Mouse (Mus musculus): ENCODE results near the gene Vcan.

Vcan gene

DNA sequence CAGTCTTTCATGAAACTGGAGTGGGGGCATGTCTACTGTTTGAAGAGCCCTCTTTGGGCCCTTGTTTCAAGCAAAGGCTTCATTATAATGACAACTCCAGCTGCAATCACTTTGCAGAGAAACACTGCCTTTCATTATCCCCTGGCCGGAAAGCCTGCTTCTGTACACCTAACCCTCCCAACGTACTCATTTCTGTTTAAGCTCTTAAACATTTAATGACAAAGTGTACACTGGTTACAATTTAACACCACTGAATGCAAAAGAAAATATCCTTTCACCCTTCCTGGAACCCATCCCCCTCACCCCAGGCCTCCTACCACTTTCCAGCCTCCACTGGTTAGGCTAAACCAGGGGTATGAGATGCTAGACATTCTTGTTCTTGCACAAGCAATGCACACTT, 15.8 kb downstream of the Vcan start:
- DNase-seq (ENCODE audit: low read depth), result no peak

DNA sequence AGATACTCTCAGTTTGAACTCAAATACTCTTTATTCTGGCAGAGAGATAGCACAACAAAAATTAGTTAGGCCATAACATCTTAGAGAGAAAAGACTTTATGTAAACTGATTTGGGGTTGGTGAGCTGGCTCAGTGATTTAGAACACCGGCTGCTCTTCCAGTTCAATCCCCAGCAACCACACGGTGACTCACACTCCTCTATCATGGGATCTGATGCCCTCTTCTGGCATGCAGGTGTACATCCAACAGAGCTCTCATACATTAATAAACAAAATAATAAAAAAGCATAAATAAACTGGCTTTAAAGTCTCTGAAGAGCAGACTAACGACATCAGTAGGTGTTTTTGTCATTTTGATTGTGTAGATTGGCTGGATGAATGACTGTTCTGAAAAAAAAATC, 21.8 kb downstream of the Vcan start:
- DNase-seq (ENCODE audit: low read depth), result no peak

DNA sequence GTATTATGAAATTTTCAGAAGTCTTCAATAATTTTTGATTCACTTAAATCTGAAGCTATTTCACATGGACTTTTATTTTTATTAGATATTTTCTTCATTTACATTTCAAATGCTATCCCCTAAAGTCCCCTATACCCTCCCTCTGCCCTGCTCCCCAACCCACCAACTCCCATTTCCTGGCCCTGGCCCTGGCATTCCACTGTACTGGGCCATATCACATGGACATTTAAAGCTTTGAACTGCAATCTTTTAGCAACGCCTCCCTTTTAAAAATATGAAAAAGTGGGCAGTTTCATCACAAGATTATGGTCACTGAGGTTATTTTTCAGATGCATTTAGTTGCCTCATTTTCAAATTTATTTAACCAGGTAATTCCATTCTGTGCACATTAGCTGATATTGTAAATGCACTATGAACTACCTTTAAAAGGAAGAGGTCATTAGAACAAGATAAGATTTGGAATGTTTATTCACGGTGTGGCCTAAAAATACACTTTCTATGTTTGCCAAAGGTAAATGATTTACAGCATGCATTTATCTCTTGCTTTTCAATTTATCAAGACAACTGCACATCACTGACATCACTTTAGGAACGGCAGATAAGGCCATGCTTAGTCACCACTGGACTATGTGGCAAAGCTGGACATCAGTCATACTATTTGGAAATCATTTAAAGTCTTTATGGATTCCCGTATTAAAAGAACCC, 32.7 kb downstream of the Vcan start:
- DNase-seq (ENCODE audit: low read depth), result no peak

DNA sequence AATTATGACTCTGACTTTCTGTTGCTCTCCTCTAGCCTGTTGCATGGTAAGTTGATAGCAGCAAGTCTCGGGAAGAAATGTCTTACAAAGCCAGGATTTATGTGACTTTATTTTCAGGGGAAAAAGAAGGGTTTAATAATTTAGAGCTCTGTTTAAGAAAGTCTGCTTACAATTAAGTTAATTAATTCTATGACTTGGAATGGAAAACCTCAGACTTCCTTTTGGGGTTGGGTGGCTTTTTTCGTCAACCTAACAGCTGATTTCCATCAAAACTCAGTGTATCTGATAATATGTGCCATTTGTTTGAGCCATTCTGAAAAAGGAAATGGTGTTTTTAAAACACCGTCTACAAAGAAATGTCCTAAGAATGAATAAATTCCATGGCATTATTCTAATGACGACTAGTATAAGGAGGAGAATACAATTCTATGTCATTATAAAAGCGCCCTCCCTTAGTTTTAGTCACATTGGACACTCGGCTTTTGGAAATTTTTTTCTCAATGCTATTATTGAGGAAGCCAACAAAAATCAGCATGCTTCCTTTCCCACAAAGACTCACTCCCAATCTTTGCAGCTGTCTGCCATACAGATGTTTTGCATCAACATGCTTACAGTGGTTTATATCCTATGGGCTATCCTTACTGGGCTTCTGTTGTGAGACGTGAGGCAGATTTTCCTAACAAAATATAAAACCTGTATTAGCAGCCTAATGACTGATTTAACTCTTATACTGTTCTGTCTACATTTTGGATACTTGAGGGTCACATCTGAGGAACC, 34.0 kb downstream of the Vcan start:
- no peak for DNase-seq (ENCODE audit: low read depth)

DNA sequence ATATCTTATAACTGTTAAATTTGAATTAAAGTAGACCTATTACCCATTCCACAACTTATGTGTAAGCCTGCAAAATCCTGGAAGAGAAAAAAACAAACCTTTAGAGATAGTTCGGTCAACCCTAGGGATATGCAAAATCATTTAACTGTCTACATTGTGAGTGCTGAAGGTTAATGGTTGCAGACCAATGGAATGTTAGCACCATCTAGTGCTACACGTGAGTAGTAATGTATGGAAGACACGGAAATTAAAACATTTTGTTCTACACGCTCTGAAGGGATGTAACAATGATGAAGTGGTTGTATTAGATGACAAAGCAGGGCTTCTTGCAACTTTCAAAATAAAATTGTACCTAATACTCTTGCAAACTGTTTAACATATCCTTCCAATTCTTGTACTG, 39.9 kb downstream of the Vcan start:
- DNase-seq (ENCODE audit: low read depth), result no peak

DNA sequence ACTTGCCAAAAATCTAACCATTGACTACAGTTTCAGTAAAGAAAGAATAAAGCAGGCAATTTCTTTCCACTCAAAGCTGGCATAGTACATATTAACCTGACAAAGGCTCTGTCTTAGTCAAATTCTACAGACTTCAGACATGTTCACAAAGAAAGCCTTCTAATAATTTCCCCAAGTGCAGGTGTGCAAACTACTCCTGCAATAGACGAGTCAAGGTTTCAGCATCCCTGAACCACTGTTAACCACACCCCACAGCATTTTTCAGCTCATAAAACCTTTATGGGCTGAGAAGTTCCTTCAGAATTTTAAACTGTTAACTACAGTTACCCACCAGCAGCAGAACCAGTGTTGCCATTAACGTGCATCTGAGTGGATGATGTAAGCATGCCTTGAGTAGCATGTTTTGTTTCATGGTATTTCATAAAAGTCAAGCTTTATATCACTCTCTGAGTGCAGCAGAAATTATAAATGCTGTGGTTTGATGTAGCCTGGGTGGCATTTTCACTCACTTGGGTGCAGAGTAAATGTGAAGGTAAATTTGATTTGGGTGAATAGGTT, 42.2 kb downstream of the Vcan start:
- DNase-seq (ENCODE audit: low read depth), result no peak

DNA sequence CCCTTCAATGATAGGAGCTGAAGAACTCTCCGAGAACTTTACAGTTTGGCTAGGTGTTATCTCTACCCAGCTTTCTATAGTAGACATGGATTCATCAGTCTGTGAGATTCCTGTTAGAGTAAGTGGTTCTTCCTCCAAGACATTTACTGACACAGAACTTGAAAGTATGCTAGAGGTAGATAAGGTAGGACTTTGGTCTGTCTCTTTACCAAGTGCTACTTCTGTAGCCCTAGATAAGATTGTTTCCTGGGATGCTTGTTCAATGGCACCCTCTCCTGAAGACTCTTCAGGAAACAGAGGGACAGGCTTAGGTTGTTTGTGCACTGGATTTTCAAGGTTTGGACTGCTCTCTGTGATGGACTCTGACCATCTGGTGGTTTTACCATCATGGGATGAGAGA, 49.7 kb downstream of the Vcan start:
- DNase-seq (ENCODE audit: low read depth), result no peak

DNA sequence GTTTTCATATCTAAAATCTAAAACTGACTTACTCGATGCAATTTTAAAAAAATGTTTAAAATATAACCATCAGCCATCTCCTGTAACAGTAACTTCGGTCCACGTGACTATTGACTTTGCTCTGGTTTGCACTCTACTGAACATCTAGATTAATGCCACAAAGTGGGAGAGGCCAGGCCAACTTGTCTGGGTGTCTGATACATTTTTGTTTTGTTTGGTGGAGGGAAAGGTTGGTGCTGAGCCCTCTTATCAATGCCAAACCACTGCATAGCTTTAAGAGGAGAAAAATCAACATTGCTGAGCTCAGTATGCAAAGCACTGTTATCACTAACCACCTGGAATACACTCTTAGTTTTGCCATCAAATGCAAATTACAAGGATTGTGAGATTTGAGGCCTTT, 58.8 kb downstream of the Vcan start:
- DNase-seq (ENCODE audit: low read depth), result no peak

DNA sequence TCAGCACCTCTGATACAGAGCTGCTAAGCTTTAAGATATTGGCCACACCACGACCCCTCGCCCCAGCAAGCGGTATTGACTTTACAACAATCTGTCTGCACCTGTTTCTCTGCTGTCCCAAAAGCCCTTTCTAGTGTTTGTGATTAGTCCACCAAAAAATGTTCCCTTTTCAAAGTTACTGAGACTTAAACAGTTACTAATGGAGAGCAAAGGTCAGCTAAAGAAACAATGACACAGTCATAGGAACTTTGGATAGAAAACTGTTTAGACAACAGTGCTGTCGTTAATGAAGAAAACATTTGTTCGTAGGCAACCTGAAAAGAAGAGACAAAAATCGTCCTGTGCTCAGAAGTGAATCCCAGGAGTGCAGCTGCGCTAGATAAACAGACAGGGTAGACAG, 60.1 kb downstream of the Vcan start:
- DNase-seq (ENCODE audit: low read depth), result no peak

DNA sequence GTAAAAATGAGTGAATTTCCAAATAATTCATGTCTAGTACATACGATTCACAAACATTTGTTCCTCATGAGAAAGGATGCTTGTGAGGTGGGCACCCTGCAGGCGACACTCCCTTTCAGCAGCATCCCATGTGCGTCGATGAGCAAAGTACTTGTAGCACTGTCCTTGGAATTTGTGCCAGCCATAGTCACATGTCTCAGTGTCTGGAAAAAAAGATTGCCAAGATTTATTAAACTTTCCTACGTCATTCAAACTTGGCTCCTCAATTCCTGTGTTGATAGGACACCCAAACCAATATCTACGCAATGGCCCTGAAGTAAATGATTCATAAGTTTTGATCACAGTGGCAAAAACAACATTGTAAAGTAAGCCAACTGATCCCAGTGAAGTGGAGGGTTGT, 62.6 kb downstream of the Vcan start:
- no peak for DNase-seq (ENCODE audit: low read depth)

DNA sequence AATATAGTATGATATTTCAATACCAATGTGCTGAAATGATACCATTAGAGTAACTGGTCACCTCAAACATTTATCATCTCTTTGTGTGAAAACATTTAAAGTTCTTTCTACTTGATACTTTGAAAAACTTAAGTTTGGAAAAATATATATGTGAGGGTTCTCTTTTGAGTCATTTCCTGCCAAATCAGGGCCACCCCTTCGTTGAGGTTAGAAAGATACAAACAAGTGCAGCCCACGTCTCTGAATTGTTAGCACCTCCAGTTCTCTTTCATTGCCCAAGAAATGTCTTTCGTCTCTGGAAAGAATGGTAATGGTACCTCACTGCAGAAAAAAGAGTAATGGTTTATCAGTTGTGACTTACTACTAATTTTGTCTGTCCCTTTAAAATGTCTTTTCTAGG, 71.8 kb downstream of the Vcan start:
- DNase-seq (ENCODE audit: low read depth), result no peak

DNA sequence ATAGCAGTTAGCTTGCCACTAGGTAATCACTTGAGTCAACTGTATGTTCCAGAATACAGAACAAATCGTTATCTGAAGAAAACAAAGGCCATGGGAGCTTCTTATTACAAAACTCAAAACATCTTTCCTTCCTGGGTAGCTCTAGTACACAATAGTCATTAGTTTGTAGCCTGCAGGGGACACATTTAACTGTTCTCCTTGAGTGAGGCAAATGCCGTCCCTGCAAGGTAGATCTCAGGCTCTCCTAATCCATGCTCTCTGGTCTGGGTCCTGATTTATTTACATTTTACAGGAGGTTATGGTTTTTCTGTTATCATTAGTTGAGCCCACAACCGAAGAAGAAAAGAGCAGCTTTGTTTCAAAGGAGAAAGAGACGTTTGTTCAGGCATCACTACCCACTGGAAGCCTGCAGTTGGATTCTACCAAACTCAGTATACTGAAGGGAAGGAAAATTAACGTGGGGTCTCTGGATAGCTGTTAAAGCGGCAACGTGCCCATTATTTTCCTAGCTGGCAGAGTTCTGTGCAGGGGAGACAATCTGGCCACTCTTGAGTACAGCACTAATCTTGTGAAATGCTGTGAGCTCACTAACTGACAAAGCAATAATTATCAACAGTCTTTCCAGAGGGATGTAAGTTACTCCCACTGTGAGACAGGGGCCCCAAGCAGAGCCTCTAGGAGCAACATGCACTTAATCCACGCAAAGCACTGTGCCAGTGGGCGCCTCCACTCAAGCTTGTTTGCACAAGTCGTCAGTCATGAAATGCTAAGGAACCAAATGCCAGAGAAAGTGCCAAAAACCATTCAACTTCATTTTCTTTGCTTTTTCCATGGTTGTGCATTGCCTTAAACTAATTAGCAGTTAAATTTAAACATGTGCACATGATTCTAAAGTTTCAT, 73.1 kb downstream of the Vcan start:
- no peak for DNase-seq (ENCODE audit: low read depth)

DNA sequence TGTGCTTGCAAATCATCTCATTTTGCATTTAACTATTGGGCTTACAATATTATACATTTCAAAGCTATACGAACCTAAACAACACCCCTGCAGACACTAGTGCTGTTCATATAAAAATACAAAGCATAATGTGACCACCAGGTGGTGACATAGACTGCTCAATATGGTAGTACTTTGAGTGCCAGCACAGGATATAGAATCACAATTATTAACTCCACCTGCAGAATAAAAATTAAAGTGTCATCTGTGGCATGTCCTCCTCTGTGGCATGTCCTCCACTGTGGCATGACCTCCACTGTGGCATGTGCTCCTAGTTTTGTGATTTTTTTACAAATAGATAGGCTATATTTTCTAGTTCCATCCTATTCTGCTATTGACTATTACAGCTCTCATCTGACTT, 74.2 kb downstream of the Vcan start:
- DNase-seq (ENCODE audit: low read depth), result no peak

DNA sequence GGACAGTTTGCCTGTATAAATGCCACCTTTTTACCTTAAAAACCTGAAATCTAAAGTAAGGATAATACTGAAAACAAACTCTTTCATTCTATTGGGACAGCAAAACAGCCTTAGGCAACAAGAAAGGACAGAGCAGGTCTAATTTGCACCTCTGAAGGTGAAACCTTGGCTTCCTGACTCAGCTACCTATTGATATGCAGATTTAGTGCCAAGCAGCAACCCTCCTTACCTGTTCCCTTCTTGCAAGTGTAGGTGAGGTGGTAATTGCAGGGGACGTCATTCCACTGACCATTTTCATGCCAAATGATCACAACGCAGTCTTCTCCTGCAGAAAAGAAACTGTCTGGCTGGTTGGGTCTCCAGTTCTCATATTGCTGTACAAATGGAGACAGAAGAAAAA, 80.6 kb downstream of the Vcan start:
- no peak for DNase-seq (ENCODE audit: low read depth)

DNA sequence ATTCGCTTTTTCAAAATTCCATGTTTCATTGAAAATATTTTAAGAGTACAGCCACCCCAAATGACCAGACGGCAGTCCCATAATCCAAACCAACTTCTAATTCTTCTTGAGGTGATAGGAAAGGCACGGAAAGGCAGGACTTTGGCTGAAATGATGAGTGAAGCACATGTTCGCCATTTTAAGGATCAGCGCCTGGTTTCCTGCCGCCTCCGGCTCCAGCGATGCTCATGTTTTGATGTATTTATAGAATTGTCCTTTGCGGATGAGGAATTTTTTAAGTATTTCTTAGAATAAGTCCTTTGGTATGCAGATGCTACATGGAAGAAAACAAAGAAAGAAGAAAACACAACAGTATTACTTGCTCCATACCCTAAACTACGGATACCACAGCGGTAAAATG, 85.3 kb downstream of the Vcan start:
- DNase-seq (ENCODE audit: low read depth), result no peak

DNA sequence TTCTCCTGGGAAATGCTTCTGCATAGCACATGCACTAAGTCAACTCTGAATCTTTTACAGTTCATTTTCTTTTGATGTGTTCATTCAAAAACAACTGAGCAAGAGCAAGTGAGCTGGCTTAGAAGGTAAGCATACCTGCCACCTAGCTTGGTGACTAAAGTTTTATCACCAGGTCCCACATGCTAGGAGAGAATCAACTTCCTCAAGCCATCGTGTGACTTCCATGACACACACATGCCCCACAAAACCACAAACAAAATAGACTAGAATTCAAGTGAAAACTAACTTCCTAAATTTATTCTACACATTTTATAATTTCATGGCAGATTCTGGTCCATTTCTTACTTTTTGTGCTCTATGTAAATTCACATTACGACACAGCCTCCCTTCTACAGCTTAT, 89.0 kb downstream of the Vcan start:
- DNase-seq (ENCODE audit: low read depth), result no peak

DNA sequence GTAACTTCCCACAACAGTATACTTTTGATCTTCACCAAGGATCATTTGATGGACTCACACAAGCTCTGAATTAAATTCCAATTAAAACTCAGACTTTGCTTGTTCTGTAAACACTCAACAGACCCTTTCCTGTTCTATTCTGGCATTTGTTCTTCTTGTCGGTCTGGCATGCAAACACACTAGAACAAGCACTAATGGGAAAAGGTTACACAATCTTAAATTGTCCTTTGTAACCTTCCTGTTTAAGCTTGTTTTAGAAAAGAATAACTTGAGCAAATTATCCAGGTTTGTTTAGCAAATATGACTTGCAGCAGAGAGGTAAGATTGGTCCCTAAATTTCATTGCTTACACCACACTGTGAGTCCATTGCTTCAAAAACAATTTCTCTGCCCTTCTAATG, 89.5 kb downstream of the Vcan start:
- no peak for DNase-seq (ENCODE audit: low read depth)

DNA sequence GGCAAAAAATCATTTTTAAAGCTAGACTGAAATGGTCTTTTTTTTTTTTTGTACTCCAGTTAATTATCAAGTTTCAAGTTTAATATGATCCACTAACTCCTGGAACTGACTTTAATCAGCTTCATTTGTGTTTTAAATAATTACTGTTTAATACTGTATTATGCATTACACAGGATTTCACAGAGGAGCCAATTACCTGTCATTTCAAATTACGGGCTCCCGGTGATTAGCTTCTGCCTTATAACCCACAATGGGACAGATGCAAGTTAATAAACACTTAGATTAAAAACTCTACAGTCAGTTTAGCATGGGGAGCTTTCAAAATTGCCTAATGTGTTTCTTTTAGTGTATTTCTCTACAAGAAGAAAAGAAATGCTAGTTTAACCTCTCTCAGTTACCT, 96.7 kb downstream of the Vcan start:
- no peak for DNase-seq (ENCODE audit: low read depth)

DNA sequence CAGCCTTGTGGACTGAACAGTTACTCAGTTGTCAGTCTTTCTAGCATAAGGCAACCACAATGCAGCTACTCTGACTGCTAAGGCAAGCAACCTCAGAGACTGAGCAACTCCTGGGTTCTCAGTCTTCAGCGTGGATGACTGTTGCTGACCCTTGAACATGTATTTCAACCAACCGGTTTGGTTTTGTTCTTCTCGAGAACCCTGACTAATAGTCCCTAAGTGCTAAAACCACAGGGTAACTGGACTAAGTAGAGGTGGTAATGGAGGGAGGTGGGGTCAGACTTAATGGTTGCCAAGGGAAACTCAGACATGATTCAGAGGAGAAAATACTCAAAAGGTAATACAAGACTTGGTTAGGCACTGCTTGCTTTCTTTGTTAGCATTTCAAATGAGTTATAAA, 105.3 kb downstream of the Vcan start:
- peak; percentile 28 for DNase-seq (ENCODE audit: low read depth)

DNA sequence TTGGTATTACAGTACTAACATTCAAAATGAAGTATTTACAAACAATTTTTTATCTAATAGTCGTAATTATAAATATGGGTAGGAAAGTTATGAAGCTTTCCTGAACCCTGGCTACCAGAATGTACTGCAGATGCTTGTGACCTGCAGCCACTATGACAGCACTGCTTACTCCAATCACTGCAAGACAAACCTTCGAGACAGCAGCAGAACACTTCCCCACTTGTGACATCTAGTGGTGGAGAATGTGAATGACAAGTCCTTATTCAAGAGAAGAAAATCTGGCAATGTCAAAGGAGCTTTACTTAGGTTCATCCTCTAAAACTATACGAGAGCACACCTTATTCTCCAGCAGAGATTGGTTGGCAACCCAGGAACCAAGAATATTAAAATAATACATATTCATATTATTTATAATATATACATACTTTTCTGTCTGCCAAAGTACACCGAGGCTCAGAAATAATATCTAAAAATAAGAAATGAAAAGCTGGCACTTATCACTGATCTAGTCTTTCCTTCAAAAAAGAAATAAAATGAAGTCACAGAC, 108.1 kb downstream of the Vcan start:
- peak; percentile 47 for DNase-seq (ENCODE audit: low read depth)

DNA sequence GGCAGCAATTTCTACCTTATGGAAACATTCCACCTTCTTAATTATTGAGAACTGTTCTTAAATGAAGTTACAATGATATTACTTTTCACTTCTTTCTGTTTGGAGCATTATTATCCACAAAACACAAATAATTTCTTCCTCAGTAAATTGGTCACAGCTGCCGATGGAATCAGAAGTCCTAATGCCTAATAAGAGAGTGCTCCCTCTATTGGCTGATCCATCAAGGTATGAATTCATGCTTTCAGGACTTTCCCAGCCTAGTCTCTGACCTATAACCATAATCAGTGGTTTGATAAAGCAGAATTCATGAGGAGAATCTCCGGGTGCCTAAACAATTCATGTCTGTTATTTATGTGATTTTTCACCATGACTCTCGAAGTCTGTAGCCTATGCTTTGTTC, 123.2 kb downstream of the Vcan start:
- DNase-seq (ENCODE audit: low read depth), result no peak

DNA sequence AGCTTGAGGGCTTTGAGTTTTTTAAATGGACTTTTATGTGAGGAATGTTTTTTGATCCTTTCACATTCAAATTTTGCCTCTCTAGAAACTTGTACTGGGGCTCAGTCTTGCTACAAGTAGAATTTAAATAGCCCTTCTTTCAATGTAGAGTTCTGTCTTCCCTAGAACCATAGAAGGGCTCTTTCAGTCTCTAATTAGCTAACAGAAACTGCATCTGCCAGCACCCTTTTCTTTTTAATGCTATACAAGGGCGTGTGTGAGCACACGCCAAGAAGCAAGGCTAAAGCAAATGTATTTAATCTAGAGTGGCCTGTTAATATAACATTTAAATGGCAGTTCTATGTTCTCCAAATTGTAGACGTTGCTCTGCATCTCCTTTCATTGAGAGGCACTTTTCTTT, 134.9 kb downstream of the Vcan start:
- DNase-seq (ENCODE audit: low read depth), result no peak
